Mouse (Mus musculus) liver, adult (tissue): ENCODE measurements at regions not wholly inside any gene's neighbourhood (a gene's known extent, or its start where the extent isn't known, plus 50 kb on each side); places are given as distances from the start of the nearest gene placed in this dataset.

Source experiments
- GATA4 ChIP-seq: IDR thresholded peaks from 2 replicates; pipeline ENCODE4 v1.6.1; 2014; ENCODE audit warnings: mild to moderate bottlenecking, low read length; ENCODE audit not compliant: insufficient replicate concordance

DNA sequence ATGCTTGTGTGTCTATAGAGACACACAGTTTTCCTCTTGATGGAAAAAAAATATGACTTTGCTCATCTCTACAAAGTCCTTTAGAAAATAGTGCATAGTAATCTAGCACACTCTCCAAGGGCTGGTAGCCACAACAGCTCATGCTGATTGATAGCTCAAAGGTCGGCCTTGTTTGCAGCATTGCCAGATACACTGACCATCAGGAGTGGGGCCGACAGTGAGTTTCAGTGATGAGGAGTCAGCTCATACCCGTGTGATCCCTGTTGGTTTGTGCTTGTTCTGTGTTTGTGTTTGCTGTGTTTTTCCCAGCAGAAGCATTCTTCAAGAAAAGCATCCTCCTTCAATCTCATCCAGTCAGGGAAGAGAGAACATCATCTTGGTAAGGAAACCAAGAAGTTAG lies 220.1 kb upstream of the Map3k7 start:
- no peak for TF ChIP-seq GATA4

DNA sequence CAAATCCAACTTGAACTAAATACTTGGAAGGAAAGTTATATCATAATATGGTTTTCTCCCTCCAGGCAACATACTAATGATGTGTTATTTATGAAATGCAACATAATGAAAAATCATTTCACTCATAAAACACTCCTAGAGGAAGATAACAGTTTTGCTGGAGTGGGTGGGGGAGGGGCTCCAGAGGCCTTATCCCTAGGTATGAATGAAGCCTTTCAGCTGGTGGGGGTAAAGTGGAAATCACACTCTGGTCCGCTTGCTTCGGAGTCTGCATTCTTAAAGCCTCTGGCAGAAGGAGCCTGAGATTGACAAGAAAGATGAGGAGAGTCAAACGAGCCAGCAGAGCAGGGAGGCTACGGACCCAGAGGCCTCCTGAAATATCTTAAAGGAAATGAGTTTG lies 219.5 kb upstream of the Map3k7 start:
- no peak for TF ChIP-seq GATA4

DNA sequence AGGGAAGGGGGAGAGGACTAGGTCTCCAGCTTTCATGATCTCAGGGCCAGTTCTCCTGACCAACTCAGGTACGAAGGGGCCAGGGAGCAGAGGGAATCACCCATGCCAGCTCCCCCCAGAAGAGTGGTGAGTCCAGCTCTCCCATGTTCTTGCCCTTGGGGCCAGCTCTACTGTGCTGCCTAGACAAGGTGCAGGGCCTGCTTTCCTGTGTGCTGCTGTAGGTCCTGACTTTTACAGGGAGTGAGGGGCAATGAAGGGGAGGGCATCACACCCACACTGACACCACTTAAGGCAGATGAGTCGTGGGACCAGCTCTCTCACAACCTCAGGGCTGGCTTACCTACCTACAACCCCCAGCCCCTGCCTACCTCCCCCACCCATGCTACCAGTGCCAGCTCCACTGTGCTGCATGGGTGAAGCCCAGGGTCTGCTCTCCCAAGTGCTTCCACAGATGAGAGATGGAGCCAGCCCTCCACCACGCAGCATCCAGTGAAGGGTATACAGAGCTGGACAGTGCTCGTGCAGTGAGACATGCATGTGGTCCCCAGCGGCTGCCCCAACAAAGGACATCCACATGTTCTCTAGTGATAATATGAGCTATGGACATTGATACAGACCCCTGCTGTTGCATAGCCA lies 210.1 kb upstream of the Map3k7 start:
- TF ChIP-seq GATA4, result no peak

DNA sequence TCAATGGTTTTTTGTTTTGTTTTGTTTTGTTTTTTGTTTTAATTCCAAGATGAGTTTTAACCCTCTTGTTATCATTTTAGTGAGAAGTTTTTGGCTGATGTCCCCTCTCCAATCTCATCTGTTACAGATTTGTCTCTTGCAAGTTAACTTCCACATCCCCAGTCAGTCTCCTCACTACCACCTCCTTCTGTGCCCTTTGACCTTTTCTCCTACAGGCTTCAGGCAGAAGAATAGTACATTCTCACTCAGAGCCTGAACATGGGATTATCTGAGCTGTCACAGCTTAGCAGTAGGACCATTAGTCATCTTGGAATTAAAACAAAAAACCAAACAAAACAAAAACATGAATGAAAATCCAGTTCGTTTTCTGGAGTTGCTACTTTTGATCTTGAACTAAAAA lies 206.8 kb upstream of the Map3k7 start:
- no peak for TF ChIP-seq GATA4

DNA sequence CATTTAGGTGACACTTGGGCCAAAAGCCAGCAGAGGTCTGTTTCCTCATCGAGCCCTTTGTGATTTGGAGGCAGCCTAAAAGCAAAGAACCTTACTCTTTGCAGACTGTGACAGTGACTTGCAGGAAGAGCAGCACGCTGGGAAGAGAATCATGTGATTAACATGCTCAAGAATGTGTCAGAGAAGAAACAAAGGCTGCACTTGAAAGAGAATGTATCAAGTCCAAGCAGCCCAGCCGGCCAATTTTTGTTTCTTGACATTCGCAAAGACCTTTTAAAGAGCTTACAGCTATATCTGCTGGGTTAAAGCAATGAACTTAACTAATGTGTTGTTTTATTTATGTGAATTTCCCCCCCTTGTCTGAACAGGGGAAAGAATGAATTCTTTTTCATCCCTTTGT lies 203.8 kb upstream of the Map3k7 start:
- TF ChIP-seq GATA4, result no peak

DNA sequence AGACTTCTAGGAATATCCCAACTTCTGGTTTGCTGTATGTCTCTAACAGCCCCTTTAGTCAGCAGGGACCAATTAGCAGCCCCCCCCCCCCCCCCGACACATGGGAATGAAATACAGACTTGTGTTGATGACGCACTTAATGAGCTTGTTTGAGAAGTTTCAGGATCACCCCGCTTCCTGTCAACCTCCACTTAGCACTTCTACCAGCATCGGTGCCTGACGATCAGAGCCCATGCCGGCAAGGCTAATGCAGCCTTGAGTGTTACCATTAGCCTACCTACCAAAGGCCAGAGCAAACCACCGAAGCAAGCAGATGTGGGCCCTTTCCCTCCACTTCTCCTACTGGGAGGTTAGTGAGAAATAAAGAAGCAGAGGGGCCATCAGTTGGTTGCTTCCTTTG lies 201.7 kb upstream of the Map3k7 start:
- no peak for TF ChIP-seq GATA4

DNA sequence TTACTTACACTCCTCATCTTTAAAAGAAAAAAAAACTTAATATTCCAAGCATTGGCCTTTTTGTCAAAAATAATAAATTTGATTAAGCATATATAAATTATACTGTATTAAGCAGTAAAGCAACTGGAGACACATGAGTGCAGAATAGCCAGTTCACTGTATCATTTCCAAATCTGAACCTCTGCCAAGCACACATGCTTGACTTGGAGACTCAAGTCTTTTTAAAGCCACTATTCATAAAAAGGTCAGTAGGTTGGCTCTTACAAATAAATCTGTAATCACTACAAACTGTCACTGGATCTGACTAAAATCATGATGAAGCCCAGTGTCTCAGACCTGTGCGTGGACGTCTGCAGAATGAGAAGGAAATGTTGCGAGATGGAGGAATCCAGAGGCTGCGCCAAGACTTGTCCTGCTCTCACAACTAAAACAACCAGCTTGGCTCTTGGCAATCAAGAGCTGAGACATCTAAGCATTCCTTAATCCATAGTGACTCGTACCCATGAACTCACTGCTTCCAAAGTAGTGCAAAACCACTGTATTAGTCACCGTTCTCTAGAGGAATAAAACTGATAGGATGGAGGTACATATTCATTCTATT lies 195.8 kb upstream of the Map3k7 start:
- no peak for TF ChIP-seq GATA4

DNA sequence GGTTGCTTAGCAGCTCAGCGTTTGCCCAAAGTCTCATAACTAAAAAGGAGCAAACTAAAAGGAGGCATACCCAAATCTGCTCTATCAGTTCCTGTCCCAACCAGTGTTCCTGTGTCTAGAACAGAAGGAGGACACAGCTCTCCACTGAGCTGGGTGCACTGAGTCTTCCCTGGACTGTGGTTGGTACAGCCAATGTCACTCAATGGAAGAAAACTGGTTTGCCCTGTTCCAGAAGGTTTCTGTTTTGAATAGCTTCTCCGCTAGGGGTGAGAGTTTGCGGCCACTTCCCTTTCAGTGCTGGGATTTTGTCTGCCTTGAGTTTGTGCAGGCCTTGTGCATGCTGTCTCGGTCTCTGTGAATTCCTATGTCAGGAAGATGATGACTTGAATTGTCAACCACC lies 194.6 kb upstream of the Map3k7 start:
- no peak for TF ChIP-seq GATA4

DNA sequence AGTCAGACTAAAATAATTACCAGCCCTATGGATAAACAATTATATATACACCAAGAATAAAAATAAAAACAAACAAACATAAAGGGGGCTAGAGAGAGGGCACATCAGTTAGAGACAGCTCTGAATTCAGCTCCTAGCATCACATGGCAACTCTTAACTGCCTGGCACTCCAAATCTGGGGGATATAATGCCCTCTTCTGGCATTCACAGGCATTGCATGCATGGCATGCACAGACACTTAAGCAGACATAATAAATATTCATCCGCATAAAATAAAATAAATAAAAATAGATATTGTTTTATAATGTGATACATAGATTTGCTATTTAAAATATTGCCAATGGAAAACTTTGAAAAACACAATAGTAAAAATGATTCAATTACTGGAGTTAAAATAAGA lies 177.6 kb upstream of the Map3k7 start:
- TF ChIP-seq GATA4, result no peak

DNA sequence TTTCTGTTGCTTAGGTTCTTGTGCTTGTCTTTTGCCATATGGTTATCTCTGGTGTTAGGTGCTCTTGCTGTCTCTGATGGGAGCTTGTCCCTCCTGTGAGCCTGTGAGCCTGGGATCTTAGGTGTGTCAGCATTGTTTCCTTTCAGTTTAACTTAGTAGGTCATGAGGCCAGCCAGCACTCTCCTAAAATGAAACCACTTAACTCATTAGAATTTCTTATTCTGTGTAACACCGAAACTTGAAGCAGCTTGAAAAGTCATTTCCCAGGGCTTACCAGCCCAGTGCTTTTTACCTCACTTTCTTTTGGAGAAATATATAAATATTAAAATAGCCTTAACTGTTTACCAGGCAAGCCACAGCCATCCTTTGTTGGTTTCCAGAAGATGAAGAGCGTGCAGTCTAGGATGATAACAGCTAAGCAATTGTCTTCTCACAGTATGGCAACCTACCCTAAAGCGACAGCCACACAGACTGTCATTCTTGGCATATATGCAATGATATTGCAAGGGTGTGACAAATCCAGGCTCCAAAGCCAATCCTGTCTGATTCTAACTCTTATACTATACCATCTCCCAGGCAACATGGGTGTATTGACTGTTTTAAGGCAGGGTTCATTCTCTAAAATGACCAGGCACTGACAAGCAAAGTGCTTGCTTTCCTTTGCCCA lies 146.2 kb upstream of the Map3k7 start:
- no peak for TF ChIP-seq GATA4

DNA sequence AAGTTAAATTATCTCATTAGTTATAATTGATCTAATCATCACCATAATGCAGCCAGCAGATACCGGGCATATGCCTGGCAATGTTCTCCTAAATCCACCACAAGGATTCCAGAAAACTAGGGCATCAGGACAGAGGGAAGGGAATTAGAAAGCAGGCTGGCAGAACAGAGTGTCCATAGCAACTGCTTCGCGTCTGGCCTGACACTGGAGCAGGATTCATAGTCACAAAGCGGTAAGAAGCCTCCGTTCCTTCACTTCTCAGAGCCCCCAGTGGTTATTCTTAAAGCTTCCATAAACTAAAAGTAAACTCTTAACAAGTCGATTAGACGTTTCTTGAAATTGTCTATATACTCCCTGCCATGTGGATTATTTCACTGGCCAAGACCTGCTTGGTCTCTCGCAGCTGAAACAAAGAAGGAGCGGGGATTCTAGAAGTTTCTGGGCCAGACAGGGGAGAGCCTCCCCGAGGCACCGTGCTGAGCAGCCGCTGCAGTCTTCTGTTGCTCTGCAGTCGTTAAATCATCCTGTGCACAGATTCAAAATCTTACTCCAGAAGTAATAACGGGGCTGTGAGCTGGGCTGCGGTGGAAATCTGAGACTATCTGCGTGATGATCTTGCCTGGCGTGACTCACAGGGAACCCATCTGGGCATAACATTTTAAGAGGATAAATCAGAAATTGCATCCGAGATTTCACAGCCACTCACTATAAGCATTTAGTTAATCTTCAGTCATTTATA lies 144.2 kb upstream of the Map3k7 start:
- no peak for TF ChIP-seq GATA4

DNA sequence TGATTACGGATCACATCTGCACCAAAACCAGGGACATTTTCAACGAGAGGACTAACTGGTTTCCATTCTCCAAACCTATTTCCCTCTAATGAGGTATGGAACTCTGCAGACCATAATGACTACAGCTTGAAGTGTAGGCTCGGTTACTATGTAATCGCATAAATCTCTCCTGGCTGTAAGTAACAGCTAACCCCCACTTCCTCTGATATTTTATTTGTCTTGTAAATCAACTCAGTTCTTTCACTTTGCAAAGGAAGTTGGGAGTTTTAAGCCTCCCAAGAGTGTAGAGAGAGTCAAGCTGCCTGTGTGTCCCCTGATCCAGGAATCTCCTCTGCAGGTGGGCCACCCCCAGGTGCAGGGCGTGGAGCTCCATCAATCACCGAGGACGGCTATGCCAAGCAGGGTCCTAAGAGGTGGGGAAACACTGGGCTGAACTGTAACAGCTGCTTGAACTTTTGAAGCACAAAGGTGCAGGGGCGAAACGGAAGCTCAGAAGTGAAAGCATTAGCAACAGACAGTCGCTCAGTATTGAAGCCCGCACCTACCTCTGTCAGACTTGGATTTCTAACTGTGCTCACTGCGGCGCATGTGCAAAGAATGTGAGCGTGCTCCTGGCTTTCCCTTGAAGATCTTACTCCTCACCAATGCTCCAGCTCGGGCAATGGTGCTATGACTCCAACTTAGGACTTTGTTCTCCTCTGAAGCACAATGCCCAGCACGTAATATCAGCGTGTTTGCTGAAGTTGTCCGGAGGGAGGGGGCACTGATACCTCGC lies 140.1 kb upstream of the Map3k7 start:
- no peak for TF ChIP-seq GATA4

DNA sequence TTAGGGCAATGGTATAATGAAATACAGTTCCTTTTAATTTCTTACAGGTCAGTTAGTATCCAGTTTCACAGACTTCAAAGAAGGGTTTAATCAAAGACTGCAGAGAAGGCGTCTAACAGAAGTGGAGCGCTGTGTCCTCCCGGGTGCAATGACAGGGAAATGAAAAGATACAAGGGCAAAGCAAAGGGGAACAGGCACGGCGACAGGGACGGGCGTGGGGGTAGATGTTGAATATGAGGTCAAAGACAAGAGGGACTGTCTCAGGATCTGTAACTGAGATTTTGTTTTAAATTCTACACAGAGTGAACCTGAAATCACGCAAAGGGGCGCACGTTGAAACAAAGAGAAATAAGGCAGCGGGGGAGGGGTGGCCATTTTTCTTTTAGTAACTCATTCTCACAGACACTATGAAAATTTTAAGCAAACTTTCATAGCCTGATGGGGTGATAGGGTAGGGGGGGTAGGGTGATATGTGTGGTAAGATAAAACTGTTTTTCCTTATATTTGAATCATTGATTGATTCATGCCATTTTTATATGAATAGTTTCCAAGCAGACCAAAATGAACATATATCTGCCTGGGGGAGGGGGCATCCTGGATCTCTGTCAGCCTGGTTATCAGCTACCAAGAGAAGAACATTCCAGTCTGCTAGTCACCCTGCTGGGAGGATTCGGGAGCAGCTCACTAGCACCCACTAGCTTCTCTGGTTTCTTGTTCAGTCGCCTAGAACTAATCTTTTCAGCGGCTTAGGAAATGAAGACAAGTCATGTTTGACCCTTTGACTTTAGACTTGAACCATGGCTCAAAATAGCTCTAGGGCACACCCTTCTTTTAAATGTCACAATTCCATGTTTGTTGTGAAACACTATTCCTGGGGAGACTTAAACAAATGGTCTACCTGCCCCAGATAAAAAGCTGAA lies 139.1 kb upstream of the Map3k7 start:
- TF ChIP-seq GATA4, result no peak

DNA sequence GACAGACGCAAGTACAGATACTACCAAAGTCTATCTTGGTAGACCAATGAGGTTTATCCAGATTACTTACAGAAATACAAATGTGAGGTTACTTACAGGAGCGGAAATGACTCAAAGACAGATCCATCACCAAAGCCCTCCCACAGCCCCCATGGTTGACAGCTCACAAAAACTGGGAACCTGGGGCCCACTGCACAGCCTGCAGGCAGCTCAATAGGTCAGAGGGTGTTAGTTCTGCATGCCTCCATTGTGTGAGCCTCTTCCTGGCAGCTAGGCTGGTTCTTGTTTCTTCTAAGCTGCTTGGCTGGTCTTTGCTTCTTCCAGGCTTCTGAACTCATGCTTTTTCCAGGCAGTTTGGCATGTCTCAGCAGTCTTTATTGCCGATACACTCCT lies 138.5 kb upstream of the Map3k7 start:
- TF ChIP-seq GATA4, result no peak
